Mouse (Mus musculus) kidney, postnatal 0 days (tissue): ENCODE measurements around the gene Ifit3. TPM values are rescaled to one million over a fixed set of nuclear protein-coding genes. Genes with fewer than 3 reads are reported as not detected.
"Not testable (repeated sequence)": the region's sequence is repeated elsewhere in the genome, so short reads cannot be mapped to it uniquely, and the experiment has no call there.

ENCODE experiments used
- ATAC-seq: fragments of 200-750 bp; cut with Nextera tagmentation; replicated peaks from 2 replicates; pipeline ENCODE4 v1.8.0; 2017; ENCODE audit warnings: low read depth, moderate number of reproducible peaks, moderate TSS enrichment, moderate library complexity; ENCODE audit not compliant: low FRiP score
- DNase-seq: peaks from one replicate; pipeline ENCODE4 v3.0.0-alpha.2; 2016; ENCODE audit warnings: low spot score
- H3K27ac ChIP-seq: fragments of 300-500 bp; sonication (generic); 2 replicates; pipeline ENCODE4 v1.5.1; 2014; ENCODE audit warnings: mild to moderate bottlenecking
- H3K27me3 ChIP-seq: fragments of 300-500 bp; sonication (generic); 2 replicates; pipeline ENCODE4 v1.6.1; 2014; ENCODE audit warnings: low read length, mixed read lengths; ENCODE audit not compliant: insufficient read depth
- H3K36me3 ChIP-seq: fragments of 300-500 bp; sonication (generic); 2 replicates; pipeline ENCODE4 v1.6.1; 2014; ENCODE audit warnings: low read length, mixed read lengths; ENCODE audit not compliant: insufficient read depth
- H3K4me1 ChIP-seq: fragments of 300-500 bp; sonication (generic); replicated peaks from 2 replicates; pipeline ENCODE4 v1.6.1; 2014; ENCODE audit warnings: antibody characterized with exemption, low read length, mixed read lengths; ENCODE audit not compliant: insufficient read depth
- H3K4me2 ChIP-seq: fragments of 300-500 bp; sonication (generic); 2 replicates; pipeline ENCODE4 v1.6.1; 2014; ENCODE audit warnings: mild to moderate bottlenecking, low read length, moderate library complexity, mixed read lengths
- H3K4me3 ChIP-seq: fragments of 300-500 bp; sonication (generic); replicated peaks from 2 replicates; pipeline ENCODE4 v1.5.1; 2014; ENCODE audit warnings: low read depth, low read length
- H3K9ac ChIP-seq: fragments of 300-500 bp; sonication (generic); 2 replicates; pipeline ENCODE4 v1.6.1; 2014; ENCODE audit warnings: low read depth, low read length
- H3K9me3 ChIP-seq: fragments of 300-500 bp; sonication (generic); replicated peaks from 2 replicates; pipeline ENCODE4 v1.6.1; 2016; ENCODE audit warnings: low read length, inconsistent platforms, mixed read lengths
- CTCF ChIP-seq: IDR thresholded peaks from 2 replicates; pipeline ENCODE4 v1.5.1; 2016; ENCODE audit warnings: antibody characterized with exemption, low read depth, mild to moderate bottlenecking, moderate library complexity
- WGBS: fragments of 180-500 bp; shearing (Covaris S2); extraction: QIAGEN DNeasy Blood & Tissue Kit; methylation state at CpG from one replicate; pipeline ENCODE4 v1.1.7; 2014; 5-methylcytosine and 5-hydroxymethylcytosine counted together
- polyA plus RNA-seq: library from polyadenylated mRNA; unstranded; fragments of >200 nt; fragmentation: Nextera tagmentation; extraction: Ambion mirVana; gene quantifications from 2 replicates; pipeline ENCODE4 v1.2.1, GENCODE M21; 2015

The Ifit3 gene
- polyA plus RNA-seq, 1 experiment from 2014 or later: 22.9 TPM

DNA sequence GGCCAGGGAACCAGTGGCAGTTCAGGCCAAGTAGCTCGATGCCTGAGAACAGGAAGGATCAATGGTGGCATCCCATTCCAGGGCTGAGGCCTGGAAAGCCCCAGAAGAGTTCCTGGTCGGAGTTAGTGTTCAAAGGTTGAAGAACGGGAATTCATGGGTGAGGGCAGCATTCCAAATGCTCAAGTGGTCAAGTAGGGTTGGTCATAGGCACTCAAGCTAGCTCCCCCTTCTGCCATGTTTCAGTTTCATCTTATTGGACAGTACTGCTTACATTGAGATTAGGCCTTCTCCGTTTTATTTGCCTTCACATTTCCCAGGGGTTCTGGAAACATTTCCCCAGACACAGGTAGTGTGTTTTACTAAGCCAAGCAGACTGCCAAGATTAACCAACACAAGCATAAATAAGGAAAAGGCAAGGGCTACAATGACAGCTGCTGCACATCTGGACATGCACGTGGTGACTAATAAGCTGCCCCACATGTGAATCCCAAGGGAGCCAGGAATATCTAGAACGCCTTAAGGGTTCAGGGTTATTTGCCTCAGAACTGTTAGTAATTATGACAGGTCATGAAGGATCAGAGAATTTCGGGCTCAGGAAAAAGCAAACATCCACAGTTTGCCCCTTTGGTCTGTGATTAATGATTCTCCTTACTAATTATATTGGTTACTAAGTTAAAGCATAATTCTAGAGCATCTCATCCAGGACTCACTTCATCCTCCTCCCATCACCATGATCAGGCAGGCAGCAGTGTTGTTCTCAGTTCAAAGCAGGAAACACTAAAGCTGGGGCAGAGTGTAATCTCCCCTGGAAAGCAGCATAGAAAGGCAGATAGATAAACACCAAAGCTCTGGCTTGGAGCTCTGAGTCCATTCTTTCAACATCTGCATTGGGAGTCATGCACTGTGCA is 14.1 kb upstream of the Ifit3 start:
- DNase-seq (peak; percentile 53), ATAC-seq (no peak; the same call in none of the 2 replicates)
- H3K9ac ChIP-seq: no peak overlapping the region
- H3K9me3 ChIP-seq: no peaks in the 10 kb centered on the region
- peak overlapping the region; percentile 14; the same call in 1 of the 2 replicates for H3K27ac ChIP-seq
- no peaks in the 10 kb centered on the region for H3K4me1 ChIP-seq
- WGBS: 53% methylated on average over 7 of the region's 7 CpGs
- 0 out of 2 replicates have a peak overlapping the region, but pooled peaks have one; percentile 2 for H3K4me2 ChIP-seq
- no peaks in the 10 kb centered on the region for H3K36me3 ChIP-seq
- H3K27me3 ChIP-seq: no peaks in the 10 kb centered on the region
- H3K4me3 ChIP-seq: no peak overlapping the region
- TF ChIP-seq CTCF: no peak

DNA sequence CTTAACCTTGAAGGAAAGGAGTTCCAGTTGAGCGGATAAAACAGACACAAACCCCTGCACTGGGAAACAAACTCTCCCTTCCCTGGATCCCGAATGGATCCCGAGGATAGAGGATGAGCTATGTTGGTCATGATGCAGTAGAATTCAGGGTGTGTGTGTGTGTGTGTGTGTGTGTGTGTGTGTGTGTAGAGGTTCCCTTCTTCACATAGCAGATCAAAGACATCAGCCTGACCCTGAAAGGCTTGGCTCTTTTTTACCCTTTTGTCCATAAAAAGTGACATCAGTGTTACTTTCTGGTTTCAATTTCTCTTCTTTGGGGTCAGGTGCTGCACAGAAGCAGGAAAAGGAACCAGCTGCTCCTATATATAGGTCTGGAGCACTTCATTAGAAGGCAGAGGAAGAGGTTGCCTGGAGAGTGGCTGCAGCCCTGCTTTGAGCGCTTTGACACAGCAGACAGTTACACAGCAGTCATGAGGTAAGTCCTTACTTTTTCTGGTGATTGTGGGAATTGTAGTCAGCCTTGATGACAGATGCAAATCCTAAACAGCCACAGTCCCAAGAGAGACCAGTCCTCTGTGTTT is 13.3 kb upstream of the Ifit3 start:
- WGBS: 29% methylated on average over 4 of the region's 4 CpGs
- no peaks in the 10 kb centered on the region for H3K27me3 ChIP-seq
- H3K9ac ChIP-seq: no peak overlapping the region
- H3K9me3 ChIP-seq: no peaks in the 10 kb centered on the region
- ATAC-seq (peak; percentile 75; the same call in 1 of the 2 replicates), DNase-seq (peak; percentile 60)
- H3K36me3 ChIP-seq: no peaks in the 10 kb centered on the region
- H3K4me3 ChIP-seq: no peak overlapping the region
- no peaks in the 10 kb centered on the region for H3K4me1 ChIP-seq
- peak overlapping the region; percentile 15; the same call in 1 of the 2 replicates for H3K4me2 ChIP-seq
- no peak for TF ChIP-seq CTCF
- H3K27ac ChIP-seq: peak overlapping the region; percentile 14; the same call in 1 of the 2 replicates

- DNase-seq (no peak), ATAC-seq (no peak)
- H3K4me1 ChIP-seq: no peaks in the 10 kb centered on the region
- no peaks in the 10 kb centered on the region for H3K9me3 ChIP-seq
- no peaks in the 10 kb centered on the region for H3K27me3 ChIP-seq
- no peak overlapping the region for H3K4me3 ChIP-seq
- TF ChIP-seq CTCF: no peak
- H3K4me2 ChIP-seq: no peak overlapping the region
- H3K27ac ChIP-seq: no peak overlapping the region
- H3K9ac ChIP-seq: no peak overlapping the region
- H3K36me3 ChIP-seq: no peaks in the 10 kb centered on the region
- 91% methylated on average over 1 of the region's 1 CpGs for WGBS
These were observed 12.3 kb upstream of the Ifit3 start for GRCm38 (mm10) chr19:34571080-34571479.

DNA sequence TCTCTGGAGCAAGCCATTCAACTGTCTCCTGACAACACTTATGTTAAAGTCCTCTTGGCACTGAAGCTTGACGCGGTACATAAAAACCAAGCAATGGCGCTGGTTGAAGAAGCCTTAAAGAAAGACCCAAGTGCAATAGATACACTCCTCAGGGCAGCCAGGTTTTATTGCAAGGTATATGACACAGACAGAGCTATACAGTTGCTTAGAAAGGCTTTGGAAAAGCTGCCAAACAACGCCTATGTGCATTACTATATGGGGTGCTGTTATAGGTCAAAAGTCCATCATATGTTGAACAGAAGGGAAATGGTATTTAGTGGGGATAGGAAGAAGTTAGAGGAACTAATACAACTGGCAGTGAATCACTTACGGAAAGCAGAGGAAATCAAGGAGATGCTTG is 9.7 kb upstream of the Ifit3 start:
- TF ChIP-seq CTCF: no peak
- no peaks in the 10 kb centered on the region for H3K27me3 ChIP-seq
- 93% methylated on average over 5 of the region's 5 CpGs for WGBS
- DNase-seq (no peak), ATAC-seq (no peak)
- H3K9ac ChIP-seq: no peak overlapping the region
- no peaks in the 10 kb centered on the region for H3K9me3 ChIP-seq
- no peak overlapping the region for H3K27ac ChIP-seq
- H3K4me1 ChIP-seq: no peaks in the 10 kb centered on the region
- H3K4me2 ChIP-seq: no peak overlapping the region
- H3K4me3 ChIP-seq: no peak overlapping the region
- H3K36me3 ChIP-seq: no peaks in the 10 kb centered on the region

DNA sequence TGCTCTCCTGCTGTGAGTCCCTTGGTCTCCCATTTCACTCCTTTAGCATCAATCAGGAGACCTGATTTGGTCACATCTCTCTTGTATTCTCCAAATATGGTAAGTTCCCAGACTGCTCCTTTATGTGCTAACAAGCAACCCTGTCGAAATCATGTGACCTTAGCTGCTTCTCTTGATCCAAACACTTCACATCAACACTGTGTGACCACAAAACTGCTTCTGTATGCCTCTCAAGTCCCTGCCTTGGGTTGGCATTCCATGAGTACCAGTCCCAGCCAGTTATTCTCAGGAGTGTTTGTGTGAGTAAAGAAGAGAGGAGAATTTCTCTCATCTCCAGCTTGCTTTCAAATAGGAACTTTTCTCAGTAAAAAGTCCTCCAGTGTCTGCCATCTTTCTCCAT is 6.2 kb upstream of the Ifit3 start:
- TF ChIP-seq CTCF: no peak
- no peaks in the 10 kb centered on the region for H3K4me1 ChIP-seq
- no peak for ATAC-seq

DNA sequence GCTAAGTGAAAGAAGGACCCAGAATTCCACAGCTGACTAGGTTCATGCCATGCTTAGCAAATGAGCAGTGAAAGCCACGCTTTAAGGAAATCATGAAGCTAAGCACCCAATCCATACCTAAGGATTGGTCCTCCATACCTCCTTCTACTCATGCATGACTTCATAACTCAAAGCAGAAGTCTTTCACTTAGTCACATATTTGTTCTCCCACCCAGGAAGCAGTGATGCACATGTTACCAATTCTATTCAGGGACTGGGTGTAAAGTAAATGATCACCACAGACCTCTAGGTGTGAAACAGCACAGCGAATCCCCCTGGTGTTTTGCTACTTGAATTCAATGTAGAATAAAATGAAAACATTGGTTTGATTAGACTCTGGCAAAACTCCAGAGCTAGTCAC is 635 bp upstream of the Ifit3 start:
- H3K27me3 ChIP-seq, H3K9ac ChIP-seq, H3K4me1 ChIP-seq, H3K9me3 ChIP-seq, H3K4me2 ChIP-seq, H3K4me3 ChIP-seq, H3K36me3 ChIP-seq, DNase-seq: not testable (repeated sequence)
- H3K27ac ChIP-seq: peak overlapping the region; percentile 68; the same call in 1 of the 2 replicates
- 61% methylated on average over 2 of the region's 2 CpGs for WGBS
- ATAC-seq: peak; percentile 80

More for the DNA sequence above, 6.2 kb upstream of the Ifit3 start:
- Histone ChIP-seq H3K27me3 (no peaks in the 10 kb centered on the region), H3K9ac (no peak overlapping the region), H3K4me3 (no peak overlapping the region), H3K9me3 (no peaks in the 10 kb centered on the region), H3K36me3 (no peaks in the 10 kb centered on the region), H3K27ac (no peak overlapping the region), H3K4me2 (no peak overlapping the region)
- DNase-seq: no peak
- WGBS: 68% methylated on average over 1 of the region's 1 CpGs
